Mouse (Mus musculus) forebrain, embryonic 10.5 days (tissue): ENCODE results near the gene Bicra. TPM values are rescaled to one million over a fixed set of nuclear protein-coding genes. Genes with fewer than 3 reads are reported as not detected.

ENCODE experiments used
- DNase-seq: peaks from one replicate; pipeline ENCODE4 v3.0.0-alpha.2; 2017; ENCODE audit warnings: low spot score; ENCODE audit errors: extremely low spot score
- H3K27ac ChIP-seq: fragments of 300-500 bp; sonication (generic); 2 replicates; pipeline ENCODE4 v1.5.1; 2016; ENCODE audit warnings: mild to moderate bottlenecking
- H3K27me3 ChIP-seq: fragments of 300-500 bp; sonication (generic); 2 replicates; pipeline ENCODE4 v1.6.1; 2016; ENCODE audit warnings: mild to moderate bottlenecking; ENCODE audit not compliant: poor library complexity, severe bottlenecking
- H3K36me3 ChIP-seq: fragments of 300-500 bp; sonication (generic); replicated peaks from 2 replicates; pipeline ENCODE4 v1.6.1; 2016; ENCODE audit warnings: mild to moderate bottlenecking, moderate library complexity
- H3K4me1 ChIP-seq: fragments of 300-500 bp; sonication (generic); 2 replicates; pipeline ENCODE4 v1.6.1; 2016
- H3K4me3 ChIP-seq: fragments of 300-500 bp; sonication (generic); 2 replicates; pipeline ENCODE4 v1.5.1; 2016; ENCODE audit warnings: mild to moderate bottlenecking, moderate library complexity
- H3K9me3 ChIP-seq: fragments of 300-500 bp; sonication (generic); 2 replicates; pipeline ENCODE4 v1.6.1; 2016; ENCODE audit warnings: mild to moderate bottlenecking, moderate library complexity
- WGBS: fragments of 180-500 bp; shearing (Covaris S2); methylation state at CpG from one replicate; pipeline ENCODE4 v1.1.7; 2016; 5-methylcytosine and 5-hydroxymethylcytosine counted together
- polyA plus RNA-seq: library from polyadenylated mRNA; unstranded; fragments of >200 nt; fragmentation: Nextera tagmentation; extraction: Ambion mirVana; gene quantifications from 2 replicates; pipeline ENCODE4 v1.2.1, GENCODE M21; 2016

Bicra gene
- polyA plus RNA-seq, 1 experiment from 2014 or later = 7.7 TPM

GRCm38 (mm10) chr7:15974712-15975111 is 73.0 kb downstream of the Bicra start:
- DNase-seq = peak; percentile 35
- H3K4me1 ChIP-seq = no peaks in the 10 kb centered on the region
- H3K9me3 ChIP-seq = peaks cover 7% of the 10 kb centered on the region
- 64% methylated on average over 5 of the region's 5 CpGs for WGBS
- H3K36me3 ChIP-seq = peaks cover 97% of the 10 kb centered on the region
- no peak overlapping the region for H3K4me3 ChIP-seq
- H3K27me3 ChIP-seq = no peaks in the 10 kb centered on the region
- H3K27ac ChIP-seq = no peak overlapping the region

- Histone ChIP-seq H3K36me3 (peaks cover 73% of the 10 kb centered on the region), H3K9me3 (no peaks in the 10 kb centered on the region; the same call in 1 of the 2 replicates), H3K4me3 (no peak overlapping the region), H3K27me3 (no peaks in the 10 kb centered on the region), H3K4me1 (peaks cover 4% of the 10 kb centered on the region), H3K27ac (no peak overlapping the region)
- no peak for DNase-seq
- 60% methylated on average over 25 of the region's 25 CpGs for WGBS
Measured at GRCm38 (mm10) chr7:15972247-15972646, 75.5 kb downstream of the Bicra start.

DNA sequence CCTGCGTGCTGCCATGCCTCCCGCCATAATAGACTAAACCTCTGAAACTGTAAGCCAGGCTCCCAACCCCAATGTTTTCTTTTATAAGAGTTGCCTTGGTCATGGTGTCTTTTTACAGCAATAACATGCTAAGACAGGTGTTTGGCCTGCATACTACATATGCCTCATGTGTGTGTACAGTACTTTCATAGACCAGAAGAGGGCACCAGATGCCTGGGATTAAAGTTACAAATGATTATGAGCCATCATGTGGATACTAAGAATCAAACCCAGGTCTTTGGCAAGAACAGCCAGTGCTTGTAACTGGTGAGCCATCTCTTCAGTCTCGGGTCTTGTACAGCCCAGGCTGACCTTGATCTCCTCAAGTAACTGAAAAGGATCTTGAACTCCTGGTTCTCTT is 78.0 kb downstream of the Bicra start:
- H3K27ac ChIP-seq = no peak overlapping the region
- 81% methylated on average over 3 of the region's 3 CpGs for WGBS
- no peak overlapping the region for H3K4me3 ChIP-seq
- DNase-seq = no peak
- no peaks in the 10 kb centered on the region; the same call in 1 of the 2 replicates for H3K9me3 ChIP-seq
- H3K36me3 ChIP-seq = peaks cover 50% of the 10 kb centered on the region
- H3K4me1 ChIP-seq = peaks cover 8% of the 10 kb centered on the region
- H3K27me3 ChIP-seq = peaks cover 7% of the 10 kb centered on the region; the same call in 1 of the 2 replicates

DNA sequence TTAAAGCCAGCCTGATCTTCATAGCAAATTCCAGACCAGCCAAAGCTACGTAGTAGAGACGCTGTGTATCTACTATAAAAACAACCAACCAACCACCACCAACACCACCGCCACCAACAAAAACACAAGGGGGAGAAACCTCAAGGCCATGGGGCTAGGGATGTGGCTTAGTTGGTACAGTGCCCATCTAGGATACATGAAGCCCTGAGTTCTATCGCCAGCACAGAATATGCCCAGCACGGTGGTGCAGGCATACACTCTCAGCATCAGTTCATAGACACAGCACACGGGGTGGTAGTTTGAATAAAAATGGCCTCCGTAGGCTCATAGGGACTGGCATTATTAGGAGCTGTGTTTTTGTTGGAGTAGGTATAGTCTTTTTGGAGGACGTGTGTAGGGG is 79.4 kb downstream of the Bicra start:
- Histone ChIP-seq H3K4me3 (no peak overlapping the region), H3K36me3 (peaks cover 36% of the 10 kb centered on the region), H3K4me1 (peaks cover 9% of the 10 kb centered on the region), H3K27me3 (peaks cover 7% of the 10 kb centered on the region; the same call in 1 of the 2 replicates), H3K27ac (no peak overlapping the region), H3K9me3 (no peaks in the 10 kb centered on the region; the same call in 1 of the 2 replicates)
- DNase-seq = no peak
- WGBS = 89% methylated on average over 8 of the region's 8 CpGs

DNA sequence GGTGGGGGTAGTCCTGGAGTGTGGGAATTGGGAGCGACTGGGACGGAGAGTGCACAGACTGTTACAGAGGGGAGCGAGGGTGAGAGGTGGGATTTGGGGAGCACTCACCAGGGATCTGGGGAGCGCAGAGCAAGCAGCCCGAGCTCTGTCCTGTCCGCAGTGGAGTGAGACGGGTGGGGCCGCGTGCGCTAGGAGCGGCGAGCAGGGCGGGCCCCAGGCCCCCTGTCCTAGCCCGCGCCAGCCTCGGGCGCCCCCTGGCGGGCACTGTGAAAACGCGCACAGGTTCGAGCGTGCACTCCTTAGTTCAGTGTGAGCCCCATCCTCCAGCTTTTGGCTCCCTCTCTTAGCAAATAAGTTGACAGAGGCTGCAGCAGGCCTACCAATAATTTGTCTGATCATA is 80.4 kb downstream of the Bicra start, which contains the start of gene Ehd2:
TSS of gene Ehd2 (minus strand) at position 256 of the 400 bp plus-strand sequence.
- DNase-seq = peak; percentile 69
- Histone ChIP-seq H3K4me1 (peaks cover 19% of the 10 kb centered on the region), H3K27me3 (peaks cover 7% of the 10 kb centered on the region; the same call in 1 of the 2 replicates), H3K4me3 (peak within 1 kb of the TSS; percentile 54), H3K9me3 (no peaks in the 10 kb centered on the region; the same call in 1 of the 2 replicates), H3K36me3 (peaks cover 26% of the 10 kb centered on the region), H3K27ac (peak within 1 kb of the TSS; percentile 79)
- WGBS = under 1% methylated on average over 22 of the region's 22 CpGs

DNA sequence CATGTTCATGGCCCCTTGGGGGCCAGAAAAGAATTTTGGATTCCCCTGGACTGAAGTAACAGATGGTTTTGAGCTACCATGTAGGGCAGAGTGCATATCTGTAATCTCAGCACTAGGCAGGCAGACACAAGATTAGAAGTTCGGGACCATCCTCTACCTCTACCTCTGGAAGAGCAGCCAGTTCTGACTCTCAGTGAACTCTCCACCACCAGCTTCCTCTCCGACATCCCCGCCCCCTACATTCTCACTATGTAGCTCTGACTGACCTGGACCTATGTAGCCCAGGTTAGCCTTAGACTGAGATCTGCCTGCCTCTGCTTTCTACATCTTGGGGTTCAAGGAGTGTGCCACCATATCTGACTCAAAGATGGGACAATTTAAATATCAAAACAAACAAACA is 81.2 kb downstream of the Bicra start:
- Histone ChIP-seq H3K36me3 (peaks cover 18% of the 10 kb centered on the region), H3K4me1 (peaks cover 24% of the 10 kb centered on the region), H3K27ac (no peak overlapping the region), H3K27me3 (peaks cover 7% of the 10 kb centered on the region; the same call in 1 of the 2 replicates), H3K4me3 (peak overlapping the region; percentile 54; the same call in 1 of the 2 replicates), H3K9me3 (no peaks in the 10 kb centered on the region)
- no peak for DNase-seq
- 80% methylated on average over 3 of the region's 3 CpGs for WGBS

GRCm38 (mm10) chr7:15963798-15964652 is 83.7 kb downstream of the Bicra start:
- Histone ChIP-seq H3K27me3 (peaks cover 7% of the 10 kb centered on the region; the same call in 1 of the 2 replicates), H3K27ac (no peak overlapping the region), H3K9me3 (no peaks in the 10 kb centered on the region), H3K4me3 (no peak overlapping the region), H3K4me1 (peaks cover 35% of the 10 kb centered on the region), H3K36me3 (no peaks in the 10 kb centered on the region)
- no peak for DNase-seq
- WGBS = 88% methylated on average over 32 of the region's 32 CpGs

DNA sequence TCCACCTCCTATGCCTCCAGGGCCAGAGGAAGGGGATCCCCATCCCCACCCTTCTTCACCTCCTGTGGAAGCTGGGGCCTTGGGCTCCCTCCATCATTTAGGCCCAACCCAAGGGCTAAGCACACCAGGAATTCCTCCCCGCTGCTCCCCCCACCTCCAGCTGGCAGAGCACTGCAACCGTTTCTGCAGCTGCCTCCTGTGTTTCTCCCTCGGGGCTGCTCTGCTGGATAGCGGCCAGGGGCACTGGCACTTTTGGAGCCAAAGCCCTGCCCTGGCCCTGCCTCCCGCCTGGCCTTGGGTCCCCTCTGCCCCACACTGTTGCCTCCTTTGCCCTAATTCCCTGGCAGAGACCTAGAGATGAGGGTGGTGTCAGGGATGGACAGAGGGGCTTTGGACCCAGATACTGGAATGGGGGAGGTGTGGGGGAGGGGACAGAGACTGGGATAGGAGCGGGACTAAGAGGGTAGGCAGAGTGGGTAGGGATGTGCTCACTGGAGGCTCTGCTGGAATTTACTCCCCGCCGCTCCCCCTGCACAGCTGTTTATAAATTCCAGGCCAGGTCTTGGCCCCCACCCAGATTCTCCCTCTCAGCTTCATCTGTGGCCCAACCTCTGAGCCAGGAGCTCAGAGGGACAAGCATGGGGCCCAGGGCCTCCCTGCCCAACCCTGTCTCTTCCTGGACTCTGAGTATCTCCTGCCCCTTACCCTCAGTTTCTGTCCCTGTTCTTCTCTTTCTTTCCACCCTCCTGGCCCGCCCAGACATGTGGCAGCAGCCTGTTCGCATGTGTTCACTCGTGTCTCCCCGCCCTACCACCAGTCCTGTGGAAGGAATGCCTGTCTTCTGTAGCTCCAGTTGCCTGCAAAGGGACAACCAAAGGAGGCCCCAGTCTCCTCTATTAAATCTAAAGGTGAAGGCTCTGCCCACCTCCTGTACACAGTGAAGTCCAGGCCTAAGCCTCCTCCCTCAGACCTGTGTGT is 85.1 kb downstream of the Bicra start:
- Histone ChIP-seq H3K4me3 (peak overlapping the region; percentile 12; the same call in 1 of the 2 replicates), H3K27me3 (peaks cover 7% of the 10 kb centered on the region; the same call in 1 of the 2 replicates), H3K36me3 (peaks cover under 1% of the 10 kb centered on the region), H3K27ac (peak overlapping the region; percentile 70), H3K9me3 (no peaks in the 10 kb centered on the region), H3K4me1 (peaks cover 34% of the 10 kb centered on the region)
- 38% methylated on average over 12 of the region's 12 CpGs for WGBS
- DNase-seq = no peak

DNA sequence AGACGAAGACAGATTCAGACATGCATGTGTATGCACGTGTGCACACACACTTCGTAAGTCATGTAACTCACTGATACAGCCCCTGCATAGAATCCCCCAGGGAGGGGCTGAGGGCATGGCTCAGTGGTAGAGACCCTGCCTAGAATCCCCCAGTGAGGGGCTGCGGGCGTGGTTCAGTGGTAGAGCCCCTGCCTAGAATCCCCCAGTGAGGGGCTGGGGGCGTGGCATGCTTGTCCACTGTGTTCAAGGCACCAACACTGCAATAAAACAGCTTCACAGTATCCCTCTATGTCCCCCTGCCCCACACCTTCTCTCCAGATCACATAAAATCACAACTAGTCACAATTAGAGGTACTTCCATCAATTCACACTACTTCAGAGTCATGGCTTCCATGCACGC is 85.9 kb downstream of the Bicra start:
- 0 out of 2 replicates have a peak, but pooled peaks cover under 1% of the 10 kb centered on the region for H3K9me3 ChIP-seq
- peaks cover 8% of the 10 kb centered on the region for H3K36me3 ChIP-seq
- no peak overlapping the region for H3K27ac ChIP-seq
- H3K4me1 ChIP-seq = peaks cover 26% of the 10 kb centered on the region
- H3K4me3 ChIP-seq = no peak overlapping the region
- WGBS = 88% methylated on average over 7 of the region's 7 CpGs
- peaks cover 3% of the 10 kb centered on the region; the same call in 1 of the 2 replicates for H3K27me3 ChIP-seq
- DNase-seq = no peak

GRCm38 (mm10) chr7:15961239-15961638 is 86.5 kb downstream of the Bicra start:
- H3K4me3 ChIP-seq = no peak overlapping the region
- WGBS = 61% methylated on average over 4 of the region's 4 CpGs
- peaks cover 26% of the 10 kb centered on the region for H3K4me1 ChIP-seq
- peaks cover 14% of the 10 kb centered on the region for H3K36me3 ChIP-seq
- H3K27ac ChIP-seq = no peak overlapping the region
- DNase-seq = no peak
- H3K27me3 ChIP-seq = peaks cover 3% of the 10 kb centered on the region; the same call in 1 of the 2 replicates
- H3K9me3 ChIP-seq = 0 out of 2 replicates have a peak, but pooled peaks cover 3% of the 10 kb centered on the region

DNA sequence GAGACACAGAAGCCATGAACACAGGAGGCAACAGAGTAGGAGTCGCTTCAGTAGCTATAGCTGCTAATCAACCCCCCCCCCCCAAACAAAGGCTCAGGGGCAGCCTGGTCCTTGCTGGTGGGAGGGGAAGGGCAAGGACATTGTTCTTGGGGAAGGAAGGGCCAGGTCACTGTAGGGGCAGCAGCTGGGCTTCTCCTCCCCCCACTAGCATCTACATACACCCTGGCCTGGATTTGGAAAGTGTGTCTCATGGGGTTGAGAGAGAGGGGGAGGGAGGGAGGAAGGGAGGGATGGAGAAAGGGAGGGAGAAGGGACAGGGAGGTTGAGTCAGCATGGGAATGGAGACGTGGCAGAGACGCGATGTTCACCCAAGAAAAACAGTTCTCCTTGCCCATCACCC is 87.0 kb downstream of the Bicra start:
- Histone ChIP-seq H3K4me3 (no peak overlapping the region), H3K27ac (no peak overlapping the region), H3K36me3 (peaks cover 14% of the 10 kb centered on the region), H3K9me3 (0 out of 2 replicates have a peak, but pooled peaks cover 3% of the 10 kb centered on the region), H3K4me1 (peaks cover 31% of the 10 kb centered on the region), H3K27me3 (peaks cover 8% of the 10 kb centered on the region)
- WGBS = 36% methylated on average over 4 of the region's 4 CpGs
- no peak for DNase-seq

DNA sequence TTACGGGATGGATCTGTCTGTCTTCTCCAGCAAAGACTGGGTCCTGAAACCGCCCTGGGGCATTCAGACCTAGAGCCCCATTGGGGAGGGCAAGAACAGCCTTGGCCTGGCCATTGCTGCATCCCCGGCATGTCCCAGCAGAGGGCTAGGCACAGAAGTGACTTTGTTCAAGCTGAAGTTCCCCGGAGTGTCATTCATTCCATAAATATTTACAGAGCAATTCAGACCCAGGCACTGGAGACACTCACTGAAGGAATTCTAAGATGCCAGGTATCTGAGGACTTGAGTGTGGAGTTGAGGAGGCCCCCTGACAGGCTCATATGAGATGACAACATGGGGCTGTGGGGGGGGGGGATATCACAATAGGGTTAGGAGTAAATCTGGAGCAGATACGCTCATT is 91.6 kb downstream of the Bicra start:
- 78% methylated on average over 5 of the region's 5 CpGs for WGBS
- DNase-seq = no peak
- H3K4me1 ChIP-seq = peaks cover 26% of the 10 kb centered on the region
- no peak overlapping the region for H3K27ac ChIP-seq
- H3K4me3 ChIP-seq = no peak overlapping the region
- 0 out of 2 replicates have a peak, but pooled peaks cover 3% of the 10 kb centered on the region for H3K9me3 ChIP-seq
- peaks cover 18% of the 10 kb centered on the region for H3K36me3 ChIP-seq
- H3K27me3 ChIP-seq = peaks cover 16% of the 10 kb centered on the region
